Mouse (Mus musculus) limb, embryonic 10.5 days (tissue): Measurements from ENCODE around the gene Ghrhr. TPM values are rescaled to one million over a fixed set of nuclear protein-coding genes. Genes with fewer than 3 reads are reported as not detected.

ENCODE experiments used
- DNase-seq: peaks from one replicate; pipeline ENCODE4 v3.0.0-alpha.2; 2017; ENCODE audit warnings: low spot score
- H3K27ac ChIP-seq: fragments of 300-500 bp; sonication (generic); 2 replicates; pipeline ENCODE4 v1.5.1; 2016; ENCODE audit warnings: mild to moderate bottlenecking
- H3K27me3 ChIP-seq: fragments of 300-500 bp; sonication (generic); 2 replicates; pipeline ENCODE4 v1.6.1; 2016; ENCODE audit warnings: low read depth, mild to moderate bottlenecking; ENCODE audit not compliant: poor library complexity, severe bottlenecking
- H3K36me3 ChIP-seq: fragments of 300-500 bp; sonication (generic); 2 replicates; pipeline ENCODE4 v1.6.1; 2016; ENCODE audit warnings: mild to moderate bottlenecking, moderate library complexity
- H3K4me1 ChIP-seq: fragments of 300-500 bp; sonication (generic); 2 replicates; pipeline ENCODE4 v1.6.1; 2016
- H3K4me3 ChIP-seq: fragments of 300-500 bp; sonication (generic); 2 replicates; pipeline ENCODE4 v1.5.1; 2016; ENCODE audit warnings: mild to moderate bottlenecking, moderate library complexity
- H3K9me3 ChIP-seq: fragments of 300-500 bp; sonication (generic); replicated peaks from 2 replicates; pipeline ENCODE4 v1.6.1; 2016; ENCODE audit warnings: mild to moderate bottlenecking
- WGBS: fragments of 180-500 bp; shearing (Covaris S2); methylation state at CpG from one replicate; pipeline ENCODE4 v1.1.7; 2016; 5-methylcytosine and 5-hydroxymethylcytosine counted together
- polyA plus RNA-seq: library from polyadenylated mRNA; unstranded; fragments of >200 nt; fragmentation: Nextera tagmentation; extraction: Ambion mirVana; gene quantifications from 2 replicates; pipeline ENCODE4 v1.2.1, GENCODE M21; 2016

The Ghrhr gene
- polyA plus RNA-seq, 1 experiment from 2014 or later, result not detected

DNA sequence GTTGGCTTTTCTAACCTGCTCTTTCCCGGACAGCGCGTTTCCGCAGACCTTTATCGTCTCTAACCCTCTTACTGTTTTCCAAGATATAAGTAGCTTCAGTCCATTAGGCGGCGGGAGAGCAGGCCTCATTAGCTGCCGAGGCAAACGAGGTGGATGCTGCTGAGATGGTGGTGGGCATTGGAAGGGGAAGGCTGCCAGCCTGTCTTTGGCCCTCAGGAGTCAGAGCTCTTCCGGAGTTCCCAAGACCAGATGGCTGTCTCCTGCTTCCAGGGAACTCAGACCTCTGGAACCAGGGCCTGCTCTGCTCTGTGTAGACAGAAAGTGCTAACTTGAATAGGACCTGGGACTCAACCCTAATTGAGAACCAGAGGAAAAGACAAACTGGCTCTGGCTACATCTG, 32.6 kb upstream of the Ghrhr start:
- WGBS, result 91% methylated on average over 10 of the region's 10 CpGs
- Histone ChIP-seq H3K4me1 (peaks cover 26% of the 10 kb centered on the region), H3K9me3 (no peaks in the 10 kb centered on the region), H3K27ac (no peak overlapping the region), H3K27me3 (no peaks in the 10 kb centered on the region), H3K36me3 (no peaks in the 10 kb centered on the region), H3K4me3 (no peak overlapping the region)
- no peak for DNase-seq

DNA sequence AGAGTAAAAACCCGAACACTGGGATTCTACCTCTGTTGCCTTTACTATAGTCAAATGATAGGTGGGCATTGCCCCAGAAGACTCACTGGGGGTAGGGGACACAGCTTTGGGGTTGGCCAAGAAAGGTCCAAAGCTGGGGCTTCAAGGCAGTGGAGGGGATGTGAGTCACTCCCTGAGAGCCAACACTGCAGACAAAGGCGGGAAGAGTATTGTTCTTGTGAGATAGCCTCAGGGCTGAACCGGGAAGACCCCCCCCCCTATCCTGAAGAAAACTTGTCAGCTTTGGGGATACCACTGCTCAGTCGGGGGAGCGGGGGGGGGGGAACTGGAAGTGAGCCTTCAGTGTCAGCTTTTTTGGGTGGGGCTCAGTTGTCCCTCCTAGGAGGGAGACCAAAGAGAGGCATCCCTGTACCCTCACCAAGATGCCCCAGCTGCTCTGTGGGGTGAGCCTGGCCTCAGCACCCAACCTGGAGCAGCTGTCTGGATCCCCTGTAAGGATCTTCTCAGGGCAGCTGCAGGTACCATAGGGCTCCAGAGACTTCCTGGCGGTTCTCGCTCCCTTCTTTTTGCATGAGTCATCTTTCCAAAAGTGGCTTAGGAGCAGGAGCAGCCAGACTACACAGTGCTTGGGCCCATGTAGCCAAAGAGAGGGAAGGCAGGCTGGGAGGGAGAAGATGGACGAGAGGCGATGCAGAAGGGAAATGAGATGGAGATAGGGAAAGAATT, 31.6 kb upstream of the Ghrhr start:
- DNase-seq, result no peak
- no peak overlapping the region for H3K4me3 ChIP-seq
- H3K4me1 ChIP-seq, result peaks cover 18% of the 10 kb centered on the region
- H3K36me3 ChIP-seq, result no peaks in the 10 kb centered on the region
- WGBS, result 89% methylated on average over 9 of the region's 9 CpGs
- no peaks in the 10 kb centered on the region for H3K27me3 ChIP-seq
- no peak overlapping the region for H3K27ac ChIP-seq
- no peaks in the 10 kb centered on the region for H3K9me3 ChIP-seq

DNA sequence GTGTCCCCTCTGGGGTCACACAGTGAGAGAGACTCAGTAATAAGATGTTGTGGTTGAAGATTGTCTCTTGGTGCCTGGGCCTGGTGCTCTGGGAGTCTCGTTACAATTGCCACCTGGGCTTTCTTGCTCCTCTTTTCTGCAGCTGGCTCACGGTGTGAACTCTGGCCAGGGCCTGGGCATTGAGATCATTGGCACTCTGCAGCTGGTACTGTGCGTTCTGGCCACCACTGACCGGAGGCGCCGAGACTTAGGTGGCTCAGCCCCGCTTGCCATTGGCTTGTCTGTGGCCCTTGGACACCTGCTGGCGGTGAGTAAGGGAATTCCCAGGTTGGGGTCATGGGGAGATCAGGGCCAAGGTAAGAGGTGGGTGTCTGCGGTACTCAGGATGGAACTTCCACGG, 30.8 kb upstream of the Ghrhr start:
- DNase-seq, result no peak
- no peaks in the 10 kb centered on the region for H3K36me3 ChIP-seq
- no peaks in the 10 kb centered on the region for H3K27me3 ChIP-seq
- H3K4me1 ChIP-seq, result peaks cover 15% of the 10 kb centered on the region; the same call in 1 of the 2 replicates
- H3K9me3 ChIP-seq, result no peaks in the 10 kb centered on the region
- 88% methylated on average over 10 of the region's 10 CpGs for WGBS
- no peak overlapping the region for H3K27ac ChIP-seq
- H3K4me3 ChIP-seq, result no peak overlapping the region

DNA sequence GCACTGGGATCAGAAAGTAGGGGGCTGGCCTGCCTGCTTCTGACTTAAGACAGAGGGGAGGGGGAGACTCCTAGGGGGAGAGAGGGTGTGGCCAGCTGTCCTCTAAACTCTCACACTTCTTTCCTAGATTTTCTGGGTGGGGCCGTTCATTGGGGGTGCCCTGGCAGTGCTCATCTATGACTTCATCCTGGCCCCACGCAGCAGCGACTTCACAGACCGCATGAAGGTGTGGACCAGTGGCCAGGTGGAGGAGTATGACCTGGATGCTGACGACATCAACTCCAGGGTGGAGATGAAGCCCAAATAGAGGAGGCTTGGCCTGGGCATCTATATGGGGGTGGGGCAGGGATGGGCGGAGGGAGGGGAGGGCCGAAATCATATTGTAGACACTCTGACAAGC, 29.6 kb upstream of the Ghrhr start:
- DNase-seq, result no peak
- Histone ChIP-seq H3K27me3 (no peaks in the 10 kb centered on the region), H3K4me1 (peaks cover 13% of the 10 kb centered on the region; the same call in 1 of the 2 replicates), H3K4me3 (no peak overlapping the region), H3K9me3 (no peaks in the 10 kb centered on the region), H3K27ac (no peak overlapping the region), H3K36me3 (no peaks in the 10 kb centered on the region)
- 79% methylated on average over 7 of the region's 7 CpGs for WGBS

DNA sequence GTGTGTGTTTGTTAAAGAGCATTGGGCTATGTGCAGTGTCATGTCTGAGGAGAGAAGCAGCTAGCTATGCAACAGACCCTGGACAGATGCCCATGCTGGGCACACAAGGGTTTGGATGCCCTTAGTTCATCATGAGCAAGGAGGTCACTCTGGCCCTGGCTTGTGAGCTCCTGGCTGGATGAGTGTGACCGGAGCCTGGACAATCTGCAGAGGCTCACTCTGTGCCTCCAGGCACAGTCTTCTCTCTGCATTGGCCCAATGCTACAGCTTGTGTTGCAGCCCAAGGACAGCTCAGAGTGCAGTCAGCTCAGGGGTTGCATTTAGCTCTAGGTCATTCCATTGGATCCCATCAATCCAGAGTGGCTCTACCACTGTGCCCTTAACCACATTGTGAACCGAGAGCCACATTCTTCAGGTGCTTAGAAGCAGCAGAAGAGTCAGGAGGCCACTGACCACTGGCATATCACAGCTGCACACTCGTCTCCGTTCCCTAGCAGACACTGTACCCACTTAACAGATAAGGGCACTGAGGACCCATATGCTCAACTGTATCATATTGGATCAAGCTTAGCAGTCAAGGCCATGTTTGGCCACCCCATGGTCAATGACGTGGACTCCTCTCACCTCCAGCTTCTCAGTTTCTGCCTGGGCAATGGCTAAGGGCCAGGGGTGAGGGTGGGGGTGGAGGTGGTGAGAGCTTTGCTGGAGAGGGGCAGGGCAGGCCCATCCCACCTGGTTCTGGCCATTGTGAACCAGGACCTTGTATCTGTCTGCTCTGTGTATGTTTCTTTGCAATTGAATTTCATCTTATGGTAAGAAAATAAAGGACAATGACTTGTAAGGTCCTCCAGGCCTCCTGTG, 28.2 kb upstream of the Ghrhr start:
- no peak for DNase-seq
- no peaks in the 10 kb centered on the region for H3K27me3 ChIP-seq
- no peak overlapping the region for H3K4me3 ChIP-seq
- peaks cover 9% of the 10 kb centered on the region; the same call in 1 of the 2 replicates for H3K4me1 ChIP-seq
- no peaks in the 10 kb centered on the region for H3K36me3 ChIP-seq
- no peak overlapping the region for H3K27ac ChIP-seq
- 93% methylated on average over 5 of the region's 5 CpGs for WGBS
- H3K9me3 ChIP-seq, result no peaks in the 10 kb centered on the region

DNA sequence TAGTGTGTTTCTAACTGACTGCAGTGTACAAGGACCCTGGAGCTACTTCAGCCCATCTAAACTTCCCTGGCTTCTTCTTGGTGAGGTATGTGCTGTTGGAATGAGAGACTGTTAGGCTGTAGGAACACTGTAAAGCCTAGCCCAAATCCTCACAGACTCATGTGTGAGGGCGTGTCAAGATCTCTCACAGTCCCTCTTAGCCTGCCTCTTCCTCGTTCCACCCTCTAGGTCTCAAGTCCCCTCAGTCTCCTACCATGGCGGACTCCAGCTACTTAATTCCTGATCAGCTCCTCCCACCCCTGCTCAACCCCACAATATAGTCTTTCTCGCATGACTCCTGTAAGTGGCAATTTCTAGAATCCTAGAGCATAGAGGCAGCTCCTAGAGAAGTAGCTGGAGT, 26.9 kb upstream of the Ghrhr start:
- no peak for DNase-seq
- no peaks in the 10 kb centered on the region for H3K36me3 ChIP-seq
- H3K4me1 ChIP-seq, result peaks cover 9% of the 10 kb centered on the region; the same call in 1 of the 2 replicates
- no peak overlapping the region for H3K27ac ChIP-seq
- H3K9me3 ChIP-seq, result no peaks in the 10 kb centered on the region
- H3K4me3 ChIP-seq, result no peak overlapping the region
- H3K27me3 ChIP-seq, result no peaks in the 10 kb centered on the region
- WGBS, result 88% methylated on average over 4 of the region's 4 CpGs

DNA sequence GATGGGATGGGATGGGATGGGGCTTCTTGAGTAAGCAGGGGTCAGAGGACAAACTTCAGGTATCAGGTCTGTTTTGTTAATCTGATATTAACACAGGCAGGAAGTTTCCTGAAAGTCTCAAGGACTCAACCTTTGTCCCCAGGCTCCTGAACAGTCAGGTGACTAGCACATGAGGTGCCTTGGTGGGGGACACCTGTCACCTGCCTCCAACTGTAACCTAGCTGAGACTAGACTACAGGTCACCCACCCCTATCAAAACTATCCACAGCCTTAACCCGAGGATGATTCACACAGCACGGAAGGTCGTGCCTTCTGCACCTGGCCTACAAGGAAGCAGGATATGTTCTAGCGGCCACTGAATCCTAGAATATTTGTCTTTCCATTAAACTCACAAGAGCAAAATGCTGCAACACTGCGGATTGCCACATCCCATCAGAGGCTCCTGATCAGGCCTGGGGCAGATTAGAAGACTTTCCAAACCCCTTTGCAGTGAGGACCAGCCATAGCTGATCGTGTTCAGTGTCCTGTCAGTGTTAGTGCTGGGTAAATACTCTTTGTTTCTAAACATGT, 25.6 kb upstream of the Ghrhr start:
- Histone ChIP-seq H3K9me3 (no peaks in the 10 kb centered on the region), H3K27me3 (no peaks in the 10 kb centered on the region), H3K4me3 (no peak overlapping the region), H3K36me3 (no peaks in the 10 kb centered on the region), H3K4me1 (peaks cover 7% of the 10 kb centered on the region; the same call in 1 of the 2 replicates), H3K27ac (no peak overlapping the region)
- no peak for DNase-seq
- 91% methylated on average over 6 of the region's 6 CpGs for WGBS

DNA sequence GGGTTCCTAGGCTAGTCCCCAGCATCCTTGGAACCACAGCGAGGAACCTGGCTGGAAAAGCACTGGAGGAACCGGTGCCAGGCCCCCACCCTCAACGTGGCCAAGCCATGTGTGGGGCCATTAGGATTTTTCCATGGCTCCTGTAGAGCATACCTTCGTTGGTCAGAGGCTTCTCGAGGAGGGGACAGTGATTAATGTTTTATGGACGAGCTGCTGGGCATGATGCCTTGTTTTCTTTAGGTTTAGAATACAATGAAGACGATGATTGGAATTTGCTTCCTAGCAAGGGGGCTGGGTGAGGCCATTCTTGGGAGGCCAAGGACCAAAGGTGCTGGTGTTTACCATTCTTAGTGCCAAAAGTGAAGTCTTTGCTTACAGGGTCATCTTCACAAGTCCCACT, 24.4 kb upstream of the Ghrhr start:
- no peaks in the 10 kb centered on the region for H3K27me3 ChIP-seq
- no peaks in the 10 kb centered on the region for H3K36me3 ChIP-seq
- DNase-seq, result no peak
- WGBS, result 79% methylated on average over 7 of the region's 7 CpGs
- no peaks in the 10 kb centered on the region for H3K4me1 ChIP-seq
- H3K27ac ChIP-seq, result no peak overlapping the region
- H3K9me3 ChIP-seq, result no peaks in the 10 kb centered on the region
- H3K4me3 ChIP-seq, result no peak overlapping the region

DNA sequence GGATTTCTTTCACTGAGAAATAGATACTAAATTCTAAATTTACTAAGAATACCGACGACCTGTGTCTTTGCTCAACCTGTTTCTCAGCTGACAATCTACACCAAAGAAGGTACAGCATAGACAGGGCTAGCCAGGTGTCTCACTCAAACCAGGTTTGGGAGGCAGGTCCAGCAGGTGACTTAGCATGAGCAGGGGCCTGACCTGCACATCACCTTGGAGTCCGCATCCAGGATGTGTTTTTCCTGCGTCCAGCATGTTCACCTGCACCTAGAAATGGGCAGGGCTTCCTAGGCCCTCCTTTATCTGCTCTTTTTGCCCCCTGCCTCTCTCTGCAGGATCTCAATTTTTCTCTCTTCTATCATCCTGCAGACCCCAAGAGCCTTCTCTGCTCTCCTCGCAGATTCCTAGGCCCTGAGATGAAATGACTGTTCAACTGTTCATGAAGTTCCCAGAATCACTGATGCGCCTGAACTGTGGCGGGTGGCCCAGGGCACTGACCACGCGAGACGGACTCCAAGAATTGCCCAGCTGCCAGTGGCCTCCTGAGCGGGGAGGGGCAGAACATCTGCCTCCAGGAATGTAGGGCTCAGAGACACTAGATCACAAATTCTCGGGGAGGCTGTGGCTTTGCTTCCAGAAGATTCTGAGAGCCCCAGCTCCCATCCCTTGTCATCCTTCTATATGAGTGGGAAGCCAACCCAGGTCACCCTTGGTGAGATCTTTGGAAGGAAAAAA, 22.2 kb upstream of the Ghrhr start:
- Histone ChIP-seq H3K27ac (no peak overlapping the region), H3K9me3 (no peaks in the 10 kb centered on the region), H3K36me3 (no peaks in the 10 kb centered on the region), H3K4me1 (no peaks in the 10 kb centered on the region), H3K4me3 (no peak overlapping the region), H3K27me3 (no peaks in the 10 kb centered on the region)
- DNase-seq, result no peak
- 81% methylated on average over 12 of the region's 12 CpGs for WGBS

DNA sequence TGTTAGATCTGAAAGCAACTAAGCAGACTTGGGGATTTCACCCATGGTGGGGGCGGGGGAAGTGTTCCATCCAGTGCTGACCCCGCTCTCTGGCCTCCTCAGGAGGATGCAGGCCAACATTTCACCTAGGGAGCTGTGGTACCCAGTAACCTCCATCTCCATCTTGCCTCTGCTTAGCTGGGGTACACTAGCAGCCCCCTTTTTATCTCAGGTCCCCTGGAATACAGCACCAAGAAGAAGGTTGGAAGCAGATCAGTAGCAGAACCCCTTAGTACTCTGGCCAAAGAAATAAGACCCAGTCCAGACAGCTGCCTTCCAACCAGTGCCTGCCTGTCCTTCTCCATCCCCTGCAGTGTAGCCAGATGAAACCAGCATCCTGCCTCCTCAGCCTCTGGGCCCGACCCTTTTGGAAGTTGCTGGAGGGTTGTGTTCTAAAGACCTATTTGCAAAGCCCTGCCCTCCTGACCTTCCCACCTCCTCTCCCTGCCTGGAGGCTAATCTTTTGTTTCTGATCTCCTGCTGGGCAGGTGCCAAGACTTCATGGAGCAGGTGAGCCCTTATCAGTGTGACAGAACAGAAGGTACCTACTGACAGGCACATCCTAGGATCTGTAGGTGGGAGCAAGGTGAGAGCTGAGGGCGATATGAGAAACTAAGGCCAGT, 21.5 kb upstream of the Ghrhr start:
- Histone ChIP-seq H3K36me3 (no peaks in the 10 kb centered on the region), H3K4me1 (no peaks in the 10 kb centered on the region), H3K9me3 (no peaks in the 10 kb centered on the region), H3K27ac (no peak overlapping the region), H3K27me3 (no peaks in the 10 kb centered on the region), H3K4me3 (no peak overlapping the region)
- 68% methylated on average over 4 of the region's 4 CpGs for WGBS
- DNase-seq, result no peak

DNA sequence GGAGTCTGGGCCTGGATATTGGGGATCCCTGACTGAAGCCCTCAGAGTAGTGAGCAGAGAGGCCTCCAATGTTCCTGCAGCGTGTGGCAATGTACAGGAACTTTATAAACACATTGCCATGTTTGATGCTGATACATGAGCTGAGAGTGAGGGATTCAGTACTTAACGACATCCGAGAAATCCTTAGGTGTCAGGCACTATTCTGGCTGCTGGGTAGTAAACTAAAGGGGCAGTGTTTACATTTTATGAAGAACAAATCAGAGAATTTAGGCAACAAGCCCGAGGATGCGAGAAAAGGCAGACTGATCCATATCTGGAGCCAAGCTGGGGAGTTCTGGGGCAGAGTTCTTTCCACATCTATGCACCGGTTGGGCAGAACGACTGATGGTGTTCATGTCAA, 20.5 kb upstream of the Ghrhr start:
- Histone ChIP-seq H3K27ac (no peak overlapping the region), H3K9me3 (no peaks in the 10 kb centered on the region), H3K4me1 (no peaks in the 10 kb centered on the region), H3K36me3 (no peaks in the 10 kb centered on the region), H3K27me3 (no peaks in the 10 kb centered on the region), H3K4me3 (no peak overlapping the region)
- WGBS, result 77% methylated on average over 7 of the region's 7 CpGs
- no peak for DNase-seq

DNA sequence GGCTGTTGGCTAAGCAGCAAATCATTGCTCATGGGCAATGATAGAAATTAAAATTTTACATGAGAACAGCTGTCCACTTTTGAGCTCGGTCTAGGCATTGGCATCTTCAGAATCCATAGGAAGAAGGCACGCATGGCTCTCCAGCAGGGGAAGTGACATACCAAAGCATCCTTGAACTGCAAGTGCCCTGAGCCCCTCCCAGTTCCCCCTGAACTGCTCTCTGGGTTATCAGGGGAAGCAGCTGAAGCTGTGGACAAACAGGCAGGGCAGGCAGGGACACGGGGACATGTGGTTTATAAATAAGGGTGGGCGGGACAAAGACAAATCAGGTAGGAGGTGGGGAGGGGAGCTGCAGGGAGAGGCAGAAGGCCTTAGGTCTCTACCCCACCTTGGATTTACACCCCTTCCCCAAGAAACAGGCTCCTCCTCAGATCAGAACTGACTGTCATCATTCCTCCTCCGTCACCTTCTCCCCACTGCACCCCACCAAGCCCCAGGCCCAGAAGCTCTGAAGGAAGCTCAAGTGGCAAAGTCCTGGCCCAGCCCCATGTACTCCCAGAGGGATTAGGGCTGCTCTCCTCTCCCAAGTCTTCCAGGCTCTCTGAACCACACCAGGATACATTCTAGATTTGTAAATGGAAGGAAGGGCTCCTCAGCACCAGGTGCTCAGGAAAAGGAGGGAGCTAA, 19.9 kb upstream of the Ghrhr start:
- Histone ChIP-seq H3K36me3 (no peaks in the 10 kb centered on the region), H3K27ac (no peak overlapping the region), H3K4me1 (no peaks in the 10 kb centered on the region), H3K9me3 (no peaks in the 10 kb centered on the region), H3K4me3 (no peak overlapping the region), H3K27me3 (no peaks in the 10 kb centered on the region)
- no peak for DNase-seq
- 51% methylated on average over 5 of the region's 5 CpGs for WGBS
